Mouse (Mus musculus) erythroblast, embryonic 14.5 days (primary cell): ENCODE results near the gene Csn3. TPM values are rescaled to one million over a fixed set of nuclear protein-coding genes. Genes with fewer than 3 reads are reported as not detected.

Experiments used
- H3K27me3 ChIP-seq: 2 replicates; pipeline ENCODE4 v1.6.1; 2012; ENCODE audit warnings: inconsistent platforms; ENCODE audit not compliant: control insufficient read depth
- H3K36me3 ChIP-seq: 2 replicates; pipeline ENCODE4 v1.6.1; 2012; ENCODE audit warnings: mild to moderate bottlenecking, inconsistent platforms; ENCODE audit not compliant: control insufficient read depth
- H3K4me1 ChIP-seq: 2 replicates; pipeline ENCODE4 v1.6.1; 2012; ENCODE audit warnings: inconsistent platforms; ENCODE audit not compliant: control insufficient read depth
- H3K4me3 ChIP-seq: replicated peaks from 2 replicates; pipeline ENCODE3; 2012; ENCODE audit warnings: moderate library complexity, mild to moderate bottlenecking, inconsistent platforms
- H3K9me3 ChIP-seq: 2 replicates; pipeline ENCODE4 v1.6.1; 2012; ENCODE audit warnings: low read length, inconsistent platforms, mixed read lengths; ENCODE audit not compliant: control insufficient read depth
- GATA1 ChIP-seq: IDR thresholded peaks from 2 replicates; pipeline ENCODE4 v1.6.1; 2012; ENCODE audit warnings: low read length, inconsistent platforms, mixed read lengths
- TAL1 ChIP-seq: IDR thresholded peaks from 3 replicates; pipeline ENCODE4 v1.6.1; 2012; ENCODE audit warnings: low read length, inconsistent platforms, mixed read lengths
- polyA plus RNA-seq: library from polyadenylated mRNA; stranded (reverse); fragments of >175 nt; gene quantifications from 2 replicates; pipeline ENCODE4 v1.2.3, GENCODE M21; 2012

The Csn3 gene
- not detected in 2 replicates for polyA plus RNA-seq

- Histone ChIP-seq H3K36me3 (no peaks in the 10 kb centered on the region), H3K9me3 (no peaks in the 10 kb centered on the region), H3K27me3 (no peaks in the 10 kb centered on the region), H3K4me1 (no peaks in the 10 kb centered on the region), H3K4me3 (no peak within 1 kb of the TSS)
- TF ChIP-seq GATA1, result no peak
- TF ChIP-seq TAL1, result no peak
Measured at GRCm38 (mm10) chr5:87925372-87925771, at the start of gene Csn3. Csn3 (plus strand) TSS chr5:87925579.

- Histone ChIP-seq H3K27me3 (no peaks in the 10 kb centered on the region), H3K36me3 (no peaks in the 10 kb centered on the region), H3K4me1 (no peaks in the 10 kb centered on the region), H3K9me3 (no peaks in the 10 kb centered on the region), H3K4me3 (no peak within 1 kb of the TSS)
- TF ChIP-seq TAL1 (no peak), GATA1 (no peak)
Measured at GRCm38 (mm10) chr5:87884729-87885128, 40.6 kb upstream of the Csn3 start, which contains the start of gene Odam. Odam (plus strand) TSS chr5:87885029.

GRCm38 (mm10) chr5:87931603-87932002 lies 6.2 kb downstream of the Csn3 start:
- no peaks in the 10 kb centered on the region for H3K9me3 ChIP-seq
- no peak overlapping the region for H3K4me3 ChIP-seq
- H3K36me3 ChIP-seq, result no peaks in the 10 kb centered on the region
- no peak for TF ChIP-seq GATA1
- no peak for TF ChIP-seq TAL1
- no peaks in the 10 kb centered on the region for H3K27me3 ChIP-seq
- no peaks in the 10 kb centered on the region for H3K4me1 ChIP-seq

GRCm38 (mm10) chr5:87940752-87941151 lies 15.4 kb downstream of the Csn3 start:
- Histone ChIP-seq H3K4me1 (no peaks in the 10 kb centered on the region), H3K27me3 (no peaks in the 10 kb centered on the region), H3K4me3 (no peak overlapping the region), H3K36me3 (no peaks in the 10 kb centered on the region), H3K9me3 (no peaks in the 10 kb centered on the region)
- TF ChIP-seq GATA1 (no peak), TAL1 (no peak)

GRCm38 (mm10) chr5:87942515-87942914 lies 17.1 kb downstream of the Csn3 start:
- no peak for TF ChIP-seq GATA1
- H3K4me1 ChIP-seq, result no peaks in the 10 kb centered on the region

GRCm38 (mm10) chr5:87951836-87952235 lies 26.5 kb downstream of the Csn3 start:
- Histone ChIP-seq H3K4me1 (no peaks in the 10 kb centered on the region), H3K36me3 (no peaks in the 10 kb centered on the region), H3K9me3 (no peaks in the 10 kb centered on the region; the same call in 1 of the 2 replicates), H3K27me3 (no peaks in the 10 kb centered on the region), H3K4me3 (no peak overlapping the region)
- TF ChIP-seq GATA1 (no peak), TAL1 (no peak)

More at GRCm38 (mm10) chr5:87942515-87942914, 17.1 kb downstream of the Csn3 start:
- H3K4me3 ChIP-seq, result no peak overlapping the region
- H3K36me3 ChIP-seq, result no peaks in the 10 kb centered on the region
- no peaks in the 10 kb centered on the region for H3K27me3 ChIP-seq
- H3K9me3 ChIP-seq, result no peaks in the 10 kb centered on the region

- Histone ChIP-seq H3K36me3 (no peaks in the 10 kb centered on the region), H3K4me3 (no peak within 1 kb of the TSS), H3K27me3 (no peaks in the 10 kb centered on the region), H3K4me1 (no peaks in the 10 kb centered on the region), H3K9me3 (peaks cover 7% of the 10 kb centered on the region)
- TF ChIP-seq GATA1, result no peak
- TF ChIP-seq TAL1, result no peak
Measured at GRCm38 (mm10) chr5:87969201-87969600, 43.8 kb downstream of the Csn3 start, which contains the start of the genes 2310003L06Rik and Gm28434. 2310003L06Rik (plus strand) TSS chr5:87969459. Gm28434 (plus strand) TSS chr5:87969517.

GRCm38 (mm10) chr5:87979139-87979538 lies 53.8 kb downstream of the Csn3 start, which contains the start of gene Cabs1:
Cabs1 (plus strand) TSS chr5:87979439.
- no peaks in the 10 kb centered on the region for H3K27me3 ChIP-seq
- TF ChIP-seq TAL1, result no peak
- TF ChIP-seq GATA1, result no peak
- no peaks in the 10 kb centered on the region for H3K36me3 ChIP-seq
- peaks cover 6% of the 10 kb centered on the region for H3K9me3 ChIP-seq
- H3K4me1 ChIP-seq, result no peaks in the 10 kb centered on the region
- H3K4me3 ChIP-seq, result no peak within 1 kb of the TSS

Other genes with a start within 250 kb of the Csn3 start
- not detected in 2 replicates for gene Csn2, start 225.9 kb upstream of the Csn3 start, polyA plus RNA-seq
- gene Csn1s2a, start 151.0 kb upstream of the Csn3 start, polyA plus RNA-seq, result not detected in 2 replicates
- gene Csn1s2b, start 117.5 kb upstream of the Csn3 start, polyA plus RNA-seq, result not detected in 2 replicates
- gene Prr27, start 99.9 kb upstream of the Csn3 start, polyA plus RNA-seq, result not detected in 2 replicates
- gene Odam, start 40.5 kb upstream of the Csn3 start, polyA plus RNA-seq, result not detected in 2 replicates
- not detected in 2 replicates for gene 2310003L06Rik, start 43.9 kb downstream of the Csn3 start, polyA plus RNA-seq
- not detected in 2 replicates for gene Gm28434, start 43.9 kb downstream of the Csn3 start, polyA plus RNA-seq
- not detected in 2 replicates for gene Cabs1, start 53.9 kb downstream of the Csn3 start, polyA plus RNA-seq
- gene Smr3a, start 77.0 kb downstream of the Csn3 start, polyA plus RNA-seq, result not detected in 2 replicates
- gene Smr2, start 161.0 kb downstream of the Csn3 start, polyA plus RNA-seq, result not detected in 2 replicates
- not detected in 2 replicates for gene Gm11116, start 186.0 kb downstream of the Csn3 start, polyA plus RNA-seq
- gene Gm11115, start 228.5 kb downstream of the Csn3 start, polyA plus RNA-seq, result not detected in 2 replicates